Mouse (Mus musculus) MEL (cell line): ENCODE results near the gene Fam222b. TPM values are rescaled to one million over a fixed set of nuclear protein-coding genes. Genes with fewer than 3 reads are reported as not detected.

Experiments used
- DNase-seq: peaks from one replicate; pipeline ENCODE4 v3.0.0; 2011; ENCODE audit warnings: low read depth, low spot score
- H3K27ac ChIP-seq: 2 replicates; pipeline ENCODE4 v1.5.1; 2012; ENCODE audit warnings: low read depth, mild to moderate bottlenecking, control low read depth, low read length, moderate library complexity; ENCODE audit not compliant: control insufficient read depth
- H3K27me3 ChIP-seq, 2 experiments: fragments of 150-350 bp in 1 of 2; sonication (generic) in 1 of 2; 2 replicates each; pipeline ENCODE4 v1.6.1; 2012; ENCODE audit warnings: low read length in 2 of 2, mild to moderate bottlenecking in 2 of 2, improper control_type of control experiment in 1 of 2, moderate library complexity in 1 of 2; ENCODE audit not compliant: insufficient read depth in 2 of 2, control insufficient read depth in 1 of 2
- H3K36me3 ChIP-seq, 2 experiments: 2 replicates each; pipeline ENCODE4 v1.6.1; 2012 to 2014; ENCODE audit warnings: low read length in 2 of 2, improper control_type of control experiment in 1 of 2, inconsistent platforms in 1 of 2, mild to moderate bottlenecking in 1 of 2; ENCODE audit not compliant: insufficient read depth in 2 of 2, control insufficient read depth in 1 of 2
- H3K4me1 ChIP-seq, 2 experiments: fragments of 150-350 bp in 1 of 2; sonication (generic) in 1 of 2; 2 replicates each; pipeline ENCODE4 v1.6.1; 2012; ENCODE audit warnings: low read length in 2 of 2, improper control_type of control experiment in 1 of 2, mild to moderate bottlenecking in 1 of 2; ENCODE audit not compliant: insufficient read depth in 2 of 2, control insufficient read depth in 1 of 2
- H3K4me3 ChIP-seq, 2 experiments: fragments of 150-350 bp in 1 of 2; sonication (generic) in 1 of 2; 2 replicates each; pipeline ENCODE4 v1.5.1; 2012; ENCODE audit warnings: low read depth in 2 of 2, low read length in 2 of 2, mild to moderate bottlenecking in 2 of 2, moderate library complexity in 2 of 2, control low read depth in 1 of 2, improper control_type of control experiment in 1 of 2; ENCODE audit not compliant: control insufficient read depth in 1 of 2, insufficient read depth in 1 of 2
- H3K79me2 ChIP-seq: 2 replicates; pipeline ENCODE4 v1.6.1; 2012; ENCODE audit warnings: mild to moderate bottlenecking, low read length, moderate library complexity; ENCODE audit not compliant: control insufficient read depth, poor library complexity, insufficient read depth
- H3K9ac ChIP-seq: 2 replicates; pipeline ENCODE4 v1.6.1; 2012; ENCODE audit warnings: low read depth, mild to moderate bottlenecking, control low read depth, low read length, moderate library complexity; ENCODE audit not compliant: control insufficient read depth, poor library complexity, severe bottlenecking
- H3K9me3 ChIP-seq: fragments of 150-350 bp; sonication (generic); replicated peaks from 2 replicates; pipeline ENCODE4 v1.6.1; 2012; ENCODE audit warnings: mild to moderate bottlenecking, low read length, improper control_type of control experiment, moderate library complexity; ENCODE audit not compliant: insufficient read depth
- CHD1 ChIP-seq: IDR thresholded peaks from 2 replicates; pipeline ENCODE4 v1.6.1; 2012; ENCODE audit warnings: low read depth, mild to moderate bottlenecking, inconsistent platforms, low read length, improper control_type of control experiment
- CHD2 ChIP-seq: IDR thresholded peaks from 2 replicates; pipeline ENCODE4 v1.6.1; 2011; ENCODE audit warnings: low read length, improper control_type of control experiment
- CTCF ChIP-seq, 3 experiments: IDR thresholded peaks in 2 of 3; conservative IDR thresholded peaks in 1 of 3; 2 replicates each; pipeline ENCODE4 v1.5.1; 2011 to 2012; ENCODE audit warnings: low read length in 3 of 3, low read depth in 2 of 3, mild to moderate bottlenecking in 2 of 3, improper control_type of control experiment in 1 of 3, inconsistent platforms in 1 of 3, mixed read lengths in 1 of 3, moderate library complexity in 1 of 3; ENCODE audit not compliant: control insufficient read depth in 1 of 3, insufficient read depth in 1 of 3, poor library complexity in 1 of 3, severe bottlenecking in 1 of 3
- E2F4 ChIP-seq: IDR thresholded peaks from 2 replicates; pipeline ENCODE4 v1.6.1; 2011; ENCODE audit warnings: low read depth, low read length, improper control_type of control experiment, borderline replicate concordance
- EP300 ChIP-seq, 2 experiments: IDR thresholded peaks; 2 replicates each; pipeline ENCODE4 v1.6.1; 2011; ENCODE audit warnings: improper control_type of control experiment in 2 of 2, low read length in 2 of 2, low read depth in 1 of 2, mild to moderate bottlenecking in 1 of 2
- ETS1 ChIP-seq: IDR thresholded peaks from 2 replicates; pipeline ENCODE4 v1.6.1; 2012; ENCODE audit warnings: low read depth, mild to moderate bottlenecking, inconsistent platforms, low read length, improper control_type of control experiment, moderate library complexity
- GABPA ChIP-seq: IDR thresholded peaks from 2 replicates; pipeline ENCODE4 v1.6.1; 2012; ENCODE audit warnings: low read depth, mild to moderate bottlenecking, inconsistent platforms, low read length, improper control_type of control experiment, moderate library complexity
- GATA1 ChIP-seq: IDR thresholded peaks from 2 replicates; pipeline ENCODE4 v1.6.1; 2011; ENCODE audit warnings: low read depth, low read length, improper control_type of control experiment
- HCFC1 ChIP-seq: IDR thresholded peaks from 2 replicates; pipeline ENCODE4 v1.6.1; 2012; ENCODE audit warnings: low read depth, mild to moderate bottlenecking, inconsistent platforms, low read length, improper control_type of control experiment, moderate library complexity
- JUND ChIP-seq: IDR thresholded peaks from 2 replicates; pipeline ENCODE4 v1.6.1; 2011; ENCODE audit warnings: low read depth, mild to moderate bottlenecking, improper control_type of control experiment, low read length
- KAT2A ChIP-seq: conservative IDR thresholded peaks from 2 replicates; pipeline ENCODE4 v1.6.1; 2012; ENCODE audit warnings: low read depth, low read length, improper control_type of control experiment, inconsistent platforms
- MAFK ChIP-seq: IDR thresholded peaks from 2 replicates; pipeline ENCODE4 v1.6.1; 2011; ENCODE audit warnings: low read depth, mild to moderate bottlenecking, low read length, improper control_type of control experiment, borderline replicate concordance
- MAZ ChIP-seq: IDR thresholded peaks from 2 replicates; pipeline ENCODE4 v1.6.1; 2012; ENCODE audit warnings: low read depth, mild to moderate bottlenecking, inconsistent platforms, low read length, improper control_type of control experiment
- MEF2A ChIP-seq: IDR thresholded peaks from 2 replicates; pipeline ENCODE4 v1.6.1; 2014; ENCODE audit warnings: low read depth, mild to moderate bottlenecking, inconsistent platforms, low read length, improper control_type of control experiment; ENCODE audit not compliant: poor library complexity, insufficient replicate concordance, severe bottlenecking; ENCODE audit errors: extremely low read depth
- MXI1 ChIP-seq: IDR thresholded peaks from 2 replicates; pipeline ENCODE4 v1.6.1; 2011; ENCODE audit warnings: mild to moderate bottlenecking, low read depth, low read length, improper control_type of control experiment
- MYB ChIP-seq: IDR thresholded peaks from 2 replicates; pipeline ENCODE4 v1.6.1; 2011; ENCODE audit warnings: mild to moderate bottlenecking, low read depth, low read length, improper control_type of control experiment
- MYC ChIP-seq: IDR thresholded peaks from 2 replicates; pipeline ENCODE4 v1.6.1; 2011; ENCODE audit warnings: low read depth, mild to moderate bottlenecking, low read length, improper control_type of control experiment, moderate library complexity
- NRF1 ChIP-seq: IDR thresholded peaks from 2 replicates; pipeline ENCODE4 v1.6.1; 2014; ENCODE audit warnings: low read depth, mild to moderate bottlenecking, inconsistent platforms, low read length, improper control_type of control experiment, moderate library complexity; ENCODE audit not compliant: poor library complexity, insufficient read depth, severe bottlenecking
- POLR2AphosphoS5 ChIP-seq: IDR thresholded peaks from 2 replicates; pipeline ENCODE4 v1.6.1; 2012; ENCODE audit warnings: low read depth, borderline replicate concordance, mild to moderate bottlenecking, inconsistent platforms, low read length, moderate library complexity, mixed read lengths
- RAD21 ChIP-seq: IDR thresholded peaks from 2 replicates; pipeline ENCODE4 v1.6.1; 2011; ENCODE audit warnings: mild to moderate bottlenecking, low read depth, low read length, improper control_type of control experiment
- SMC3 ChIP-seq: IDR thresholded peaks from 2 replicates; pipeline ENCODE4 v1.6.1; 2011; ENCODE audit warnings: low read depth, low read length, improper control_type of control experiment
- TBP ChIP-seq: IDR thresholded peaks from 2 replicates; pipeline ENCODE4 v1.8.0; 2011; ENCODE audit warnings: low read depth, low read length, improper control_type of control experiment
- TCF12 ChIP-seq: IDR thresholded peaks from 2 replicates; pipeline ENCODE4 v1.6.1; 2014; ENCODE audit warnings: low read depth, mild to moderate bottlenecking, inconsistent platforms, low read length, improper control_type of control experiment, moderate library complexity
- UBTF ChIP-seq: IDR thresholded peaks from 2 replicates; pipeline ENCODE4 v1.6.1; 2012; ENCODE audit warnings: low read depth, mild to moderate bottlenecking, inconsistent platforms, low read length, improper control_type of control experiment, moderate library complexity, borderline replicate concordance; ENCODE audit not compliant: insufficient read depth
- USF1 ChIP-seq: IDR thresholded peaks from 2 replicates; pipeline ENCODE4 v1.6.1; 2014; ENCODE audit warnings: low read depth, mild to moderate bottlenecking, inconsistent platforms, low read length, improper control_type of control experiment, moderate library complexity
- USF2 ChIP-seq, 2 experiments: IDR thresholded peaks; 2 replicates each; pipeline ENCODE4 v1.6.1; 2011 to 2012; ENCODE audit warnings: improper control_type of control experiment in 2 of 2, low read length in 2 of 2, borderline replicate concordance in 1 of 2, inconsistent platforms in 1 of 2, low read depth in 1 of 2, mild to moderate bottlenecking in 1 of 2; ENCODE audit not compliant: insufficient read depth in 1 of 2
- ZC3H11A ChIP-seq: IDR thresholded peaks from 2 replicates; pipeline ENCODE4 v1.6.1; 2012; ENCODE audit warnings: low read depth, mild to moderate bottlenecking, inconsistent platforms, low read length, improper control_type of control experiment
- ZKSCAN1 ChIP-seq: IDR thresholded peaks from 2 replicates; pipeline ENCODE4 v1.6.1; 2012; ENCODE audit warnings: low read depth, mild to moderate bottlenecking, inconsistent platforms, low read length, improper control_type of control experiment, moderate library complexity
- ZMIZ1 ChIP-seq: IDR thresholded peaks from 2 replicates; pipeline ENCODE4 v1.6.1; 2012; ENCODE audit warnings: low read depth, mild to moderate bottlenecking, inconsistent platforms, low read length, improper control_type of control experiment, moderate library complexity
- ZNF384 ChIP-seq: IDR thresholded peaks from 2 replicates; pipeline ENCODE4 v1.6.1; 2012; ENCODE audit warnings: low read depth, mild to moderate bottlenecking, inconsistent platforms, low read length, improper control_type of control experiment
- polyA plus RNA-seq, 2 experiments: library from polyadenylated mRNA; stranded (reverse) in 1 of 2; unstranded in 1 of 2; fragments of >175 nt in 1 of 2; fragments of >200 nt in 1 of 2; gene quantifications; 2 replicates each; pipeline versions ENCODE4 v1.2.1 to v1.2.4; 2012; ENCODE audit warnings: low replicate concordance in 2 of 2, low read depth in 1 of 2; ENCODE audit not compliant: insufficient read length in 2 of 2, insufficient read depth in 1 of 2, missing spikeins in 1 of 2
- total RNA-seq: library from RNA; depleted of rRNA; stranded (reverse); fragments of 300-350 nt; gene quantifications from 2 replicates; pipeline ENCODE4 v1.2.3, GENCODE M21; 2012

Gene Fam222b
- total and polyA plus RNA-seq, 3 experiments, result 2.4 to 8.1 TPM; not detected in 1

DNA sequence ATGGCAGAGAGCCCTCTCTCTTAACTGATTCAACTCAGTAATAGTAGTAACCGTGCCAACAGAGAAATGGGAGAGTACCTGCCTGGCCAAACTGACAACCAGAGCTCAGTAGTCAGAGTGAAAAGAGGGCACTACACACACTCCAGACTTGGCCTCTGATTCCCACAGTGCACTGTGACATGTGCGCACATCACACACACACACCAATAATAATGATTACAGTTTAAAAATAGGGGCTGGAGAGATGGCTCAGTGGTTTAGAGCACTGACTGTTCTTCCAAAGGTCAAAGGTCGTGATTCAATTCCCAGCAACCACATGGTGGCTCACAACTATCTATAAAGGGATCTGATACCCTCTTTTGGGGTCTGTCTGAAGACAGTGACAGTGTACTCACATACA is 43.6 kb downstream of the Fam222b start:
- TF ChIP-seq RAD21, result no peak
- TF ChIP-seq NRF1, result no peak
- TF ChIP-seq CTCF (IDR thresholded peaks at IDR 0.05 in 2 of 3, conservative IDR thresholded peaks at IDR 0.05 in 1 of 3; ENCODE audit: control insufficient read depth in 1 of 3, insufficient read depth in 1 of 3, low read depth in 2 of 3, low read length in 3 of 3, poor library complexity in 1 of 3, severe bottlenecking in 1 of 3), result no peak
- no peak for TF ChIP-seq CHD1
- TF ChIP-seq ZNF384, result no peak
- no peak for TF ChIP-seq TBP
- TF ChIP-seq MYB, result no peak
- TF ChIP-seq CHD2, result no peak
- no peak for TF ChIP-seq HCFC1
- no peak overlapping the region for H3K9ac ChIP-seq
- no peaks in the 10 kb centered on the region for H3K27me3 ChIP-seq
- no peaks in the 10 kb centered on the region for H3K9me3 ChIP-seq
- no peak overlapping the region for H3K27ac ChIP-seq
- H3K4me1 ChIP-seq, result peaks cover 38 to 40% of the 10 kb centered on the region in 2 experiments
- peaks cover 0 to 41% of the 10 kb centered on the region in 2 experiments; a peak in 2 of 4 replicates for H3K36me3 ChIP-seq
- no peaks in the 10 kb centered on the region; the same call in 1 of the 2 replicates for H3K79me2 ChIP-seq
- H3K4me3 ChIP-seq, result no peak overlapping the region
- no peak for DNase-seq

DNA sequence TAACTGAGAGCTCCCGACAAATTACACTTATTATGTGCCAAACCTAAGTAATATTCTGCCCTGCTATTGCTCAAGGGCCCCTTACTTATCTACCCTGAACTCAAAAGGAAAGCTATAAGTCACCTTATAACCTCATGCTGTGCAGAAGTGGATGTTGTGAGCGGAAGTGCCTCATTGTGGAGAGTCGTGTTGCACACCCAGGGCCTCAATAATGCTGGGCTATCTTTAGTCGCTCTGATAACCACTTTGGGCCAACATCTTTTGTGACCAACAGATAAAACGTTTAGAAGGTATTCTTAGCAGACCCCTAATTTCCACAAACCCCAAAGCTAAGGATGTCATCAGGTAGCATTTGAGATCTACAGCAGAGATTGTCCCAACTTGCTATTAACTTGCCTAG is 46.2 kb downstream of the Fam222b start:
- peak overlapping the region; percentile 18 for H3K27ac ChIP-seq
- peaks cover 22 to 23% of the 10 kb centered on the region in 2 experiments for H3K4me1 ChIP-seq
- DNase-seq, result peak; percentile 69
- H3K9me3 ChIP-seq, result no peaks in the 10 kb centered on the region
- H3K9ac ChIP-seq, result no peak overlapping the region
- H3K27me3 ChIP-seq, result no peaks in the 10 kb centered on the region
- H3K4me3 ChIP-seq, result no peak overlapping the region
- peaks cover 1 to 26% of the 10 kb centered on the region in 2 experiments; a peak in 3 of 4 replicates for H3K36me3 ChIP-seq
- no peaks in the 10 kb centered on the region; the same call in 1 of the 2 replicates for H3K79me2 ChIP-seq
- TF ChIP-seq GABPA (no peak), ZNF384 (0 out of 2 replicates have a peak, but pooled peaks have one; percentile 16), UBTF (no peak), NRF1 (no peak), TCF12 (peak; percentile 82), MYB (no peak), GATA1 (peak; percentile 81), USF2 (IDR thresholded peaks at IDR 0.05; ENCODE audit: borderline replicate concordance in 1 of 2, insufficient read depth in 1 of 2, low read depth in 1 of 2, low read length in 2 of 2) (no peak), MAZ (no peak), SMC3 (no peak), MYC (peak; percentile 56; the same call in 1 of the 2 replicates), ZC3H11A (no peak), E2F4 (no peak), MAFK (0 out of 2 replicates have a peak, but pooled peaks have one; percentile 32), RAD21 (no peak), EP300 (IDR thresholded peaks at IDR 0.05; ENCODE audit: low read depth in 1 of 2, low read length in 2 of 2) (peak; percentile 69 to 78), ZMIZ1 (no peak), POLR2AphosphoS5 (no peak), MXI1 (no peak; the same call in 1 of the 2 replicates), ZKSCAN1 (no peak), MEF2A (peak; percentile 86; the same call in 1 of the 2 replicates), JUND (no peak), ETS1 (peak; percentile 61), KAT2A (0 out of 2 replicates have a peak, but pooled peaks have one; percentile 25), TBP (no peak), USF1 (no peak)
